Comparison of ENCODE assay signal across 9 mouse cellular contexts in genomic region chr15:27856050-27856787, GRCm38 (mm10).
DNase-seq lines count a peak whose midpoint lies in the region; ATAC-seq and TF ChIP-seq lines count a peak whose summit lies in the region.
"Had no signal": no experiment of that assay in that cellular context is flagged by ENCODE, and none has a peak within 500 bp of the region (broad histone marks: within the 10 kb centered on the region; RNA-seq: fewer than 3 reads in every experiment).

No protein-coding gene starts in this region.

- H3K4me3 ChIP-seq in left cerebral cortex, adult 2 months = no peak overlapping the region
- peak overlapping the region; percentile 2; the same call in 1 of the 2 replicates for H3K4me3 ChIP-seq in kidney, embryonic 16.5 days (ENCODE audit: low read length)

- no peaks in the 10 kb centered on the region for H3K9me3 ChIP-seq in kidney, embryonic 16.5 days (ENCODE audit: low read length)

- peak overlapping the region; percentile 25; the same call in 1 of the 2 replicates for H3K27ac ChIP-seq in left cerebral cortex, adult 2 months
- peak overlapping the region; percentile 58; the same call in 1 of the 2 replicates for H3K27ac ChIP-seq in kidney, embryonic 16.5 days (ENCODE audit: low read length)

- H3K27me3 ChIP-seq in kidney, embryonic 16.5 days (ENCODE audit: insufficient read depth, low read length) = no peaks in the 10 kb centered on the region
- H3K27me3 ChIP-seq: Patski had no signal

- H3K4me2 ChIP-seq in kidney, embryonic 16.5 days (replicated peaks; ENCODE audit: low read depth, low read length) = peak overlapping the region; percentile 23; the same call in 1 of the 2 replicates

- no peaks in the 10 kb centered on the region for H3K4me1 ChIP-seq in kidney, embryonic 16.5 days (ENCODE audit: insufficient read depth, low read length)

- peak; percentile 12 for TF ChIP-seq CTCF in left cerebral cortex, adult 2 months (IDR thresholded peaks at IDR 0.05)

- intact Hi-C loops in left cerebral cortex, adult 2 months (cut with DNase I) = loop anchor here (2.0 to 10.0 kb wide), 2 partner anchors 29 to 201 kb away; no protein-coding TSS in a partner anchor

- peak overlapping the region; percentile 35; the same call in 1 of the 2 replicates for H3K9ac ChIP-seq in kidney, embryonic 16.5 days (replicated peaks; ENCODE audit: low read length)

- WGBS in kidney, embryonic 16.5 days = 66% methylated on average over 29 of the region's 29 CpGs

- DNase-seq in left cerebral cortex, adult 2 months (ENCODE audit: extremely low spot score in 1 of 2, low spot score in 2 of 2) = no peak
- DNase-seq in left cerebral cortex, adult 9 months (ENCODE audit: low spot score in 2 of 2) = no peak
- no peak for DNase-seq in urinary bladder, adult 18-20 months (ENCODE audit: low spot score in 2 of 2)
- no peak for DNase-seq in layer of hippocampus, adult 8-10 months (ENCODE audit: low spot score in 2 of 2)
- no peak for DNase-seq in ovary, postnatal 10 days (ENCODE audit: low spot score)

- ATAC-seq in erythroid progenitor cell, adult 5-6 weeks (replicated peaks; ENCODE audit: low FRiP score, poor library complexity, severe bottlenecking) = peak; percentile 50; the same call in 1 of the 2 replicates
- 0 out of 2 replicates have a peak, but pooled peaks have one; percentile 23 for ATAC-seq in kidney, embryonic 16.5 days (ENCODE audit: low FRiP score, low TSS enrichment)
- ATAC-seq in megakaryocyte-erythroid progenitor cell, adult 5-6 weeks (replicated peaks; ENCODE audit: low FRiP score, low TSS enrichment, poor library complexity, severe bottlenecking) = peak; percentile 82
- ATAC-seq: Patski had no signal

- H3K36me3 ChIP-seq in kidney, embryonic 16.5 days (ENCODE audit: insufficient read depth, low read length) = peaks cover 39% of the 10 kb centered on the region

Comparison
In these comparisons a context has a peak if more than half of its experiments do, and no peak if none do; other contexts are left out.
1. ATAC-seq: peak in every context shown above with its lines; median percentile 82 in megakaryocyte-erythroid progenitor cell, adult 5-6 weeks; 50 in erythroid progenitor cell, adult 5-6 weeks; 23 in kidney, embryonic 16.5 days.